Mouse (Mus musculus) lung, adult 2 months (tissue): ENCODE results near the gene Glyr1.
A peak's percentile ranks its signal among the peaks of the same experiment; 100 is the strongest.

Experiments
- CTCF ChIP-seq: fragments of 200-500 bp; IDR thresholded peaks from 2 replicates; pipeline ENCODE4 v1.5.1; 2011; ENCODE audit warnings: mild to moderate bottlenecking, low read length, control low read depth; ENCODE audit not compliant: insufficient read depth
- POLR2A ChIP-seq: fragments of 200-500 bp; IDR thresholded peaks from 2 replicates; pipeline ENCODE4 v1.6.1; 2011; ENCODE audit warnings: low read depth, mild to moderate bottlenecking, control low read depth, low read length, borderline replicate concordance; ENCODE audit errors: extremely low read depth

- TF ChIP-seq CTCF (no peak), POLR2A (peak; percentile 22; the same call in 1 of the 2 replicates)
Measured at GRCm38 (mm10) chr16:5007067-5007466, 42.6 kb downstream of the Glyr1 start, which contains the start of gene Smim22.
